Mouse (Mus musculus): Measurements from ENCODE around the gene Shroom3.

Gene Shroom3

DNA sequence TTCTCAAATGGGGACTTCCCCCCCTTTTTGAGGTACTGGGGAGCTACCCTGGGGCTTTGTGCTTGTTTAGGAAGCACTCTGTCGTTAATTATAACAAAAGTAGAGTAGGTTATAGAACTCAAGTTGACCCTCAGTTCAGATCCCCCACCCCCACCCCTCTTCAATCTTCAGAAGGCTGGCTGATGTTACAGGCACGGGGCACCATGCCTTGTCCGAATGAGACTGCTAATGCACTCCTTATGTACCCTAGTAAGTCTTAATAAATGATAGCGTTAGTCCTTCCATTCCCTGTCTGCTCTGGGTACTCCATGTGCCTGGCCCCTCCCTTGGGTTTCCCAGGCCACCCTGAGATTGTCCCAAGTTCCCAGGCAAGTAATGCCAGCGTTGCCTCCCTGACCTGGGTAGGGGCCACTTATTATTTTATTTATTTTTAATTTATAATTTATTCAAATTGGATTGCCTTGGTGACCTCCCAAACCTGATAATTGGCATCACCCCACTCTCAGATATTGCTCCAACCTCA lies 315.3 kb downstream of the Shroom3 start:
- DNase-seq (ENCODE audit: extremely low read depth, low read depth), result no peak

- DNase-seq (ENCODE audit: extremely low read depth, low read depth), result no peak
These were observed 316.8 kb downstream of the Shroom3 start for GRCm38 (mm10) chr5:93000060-93000459.

GRCm38 (mm10) chr5:93000774-93001757 lies 317.8 kb downstream of the Shroom3 start:
- DNase-seq (ENCODE audit: extremely low read depth, low read depth), result peak; percentile 78

- DNase-seq (ENCODE audit: extremely low read depth, low read depth), result no peak
These were observed 319.4 kb downstream of the Shroom3 start for GRCm38 (mm10) chr5:93002615-93003014.

DNA sequence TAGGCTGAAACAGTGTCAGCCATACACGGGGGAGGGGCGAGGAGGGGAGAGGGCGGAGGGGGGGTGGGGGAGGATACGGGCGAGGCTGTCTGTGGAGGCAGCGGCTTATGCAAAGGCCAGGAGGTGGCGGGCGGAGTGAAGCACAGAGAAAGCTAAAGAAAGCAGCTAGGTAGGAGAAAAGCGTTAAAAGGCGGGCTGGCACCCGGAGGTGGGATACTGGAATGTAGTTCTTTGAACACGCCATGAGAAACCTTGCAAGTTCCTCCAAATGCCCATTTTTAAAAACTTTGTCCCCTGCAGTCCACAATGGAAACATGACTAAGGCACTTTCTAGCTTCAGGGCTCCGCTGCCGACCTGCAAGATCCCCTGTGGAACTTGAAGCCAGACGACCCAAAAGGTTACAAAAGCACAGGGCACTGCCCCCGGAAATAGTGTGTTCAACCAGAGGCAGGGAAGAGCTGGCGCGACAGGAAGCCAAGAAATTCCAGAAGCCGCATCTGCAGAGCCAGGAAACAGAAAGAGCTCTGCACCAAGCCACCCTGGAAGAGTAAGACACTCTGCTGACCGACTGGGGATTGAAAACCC lies 322.1 kb downstream of the Shroom3 start:
- DNase-seq (ENCODE audit: extremely low read depth, low read depth), result no peak

DNA sequence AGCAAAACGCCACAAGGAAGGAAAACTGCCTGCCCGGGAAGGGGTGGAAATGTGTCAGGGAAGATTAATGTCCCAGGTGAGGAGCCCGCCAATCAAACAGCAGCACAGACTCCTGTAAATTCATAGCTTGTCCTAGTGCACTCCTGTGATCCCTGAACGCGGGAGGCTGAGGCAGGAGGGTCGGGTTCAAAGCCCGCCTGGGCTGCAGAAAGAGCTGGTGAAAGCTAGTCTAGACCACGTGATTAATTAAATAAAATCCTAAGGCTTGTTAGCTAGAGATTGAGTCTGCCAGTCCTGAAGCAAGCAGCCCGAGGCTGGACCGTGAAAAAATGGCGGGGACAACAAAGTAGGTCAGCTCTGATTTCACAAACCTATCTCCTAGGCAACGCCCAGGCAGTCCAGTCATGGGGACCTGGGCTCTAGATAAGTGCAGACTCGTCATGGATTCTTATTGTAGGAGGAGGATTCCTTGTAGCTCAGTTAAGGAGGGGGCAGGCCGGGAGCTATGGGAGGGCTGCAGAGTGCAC lies 322.6 kb downstream of the Shroom3 start:
- no peak for DNase-seq (ENCODE audit: extremely low read depth, low read depth)

- DNase-seq (ENCODE audit: extremely low read depth, low read depth), result no peak
These were observed 325.0 kb downstream of the Shroom3 start for GRCm38 (mm10) chr5:93008256-93008655.

Measured in MEL-GATA-1-ER (cell line).